Mouse (Mus musculus): Measurements from ENCODE around the gene Olfr325. TPM values are rescaled to one million over a fixed set of nuclear protein-coding genes. Genes with fewer than 3 reads are reported as not detected.
"Not testable (repeated sequence)": the region's sequence is repeated elsewhere in the genome, so short reads cannot be mapped to it uniquely, and the experiment has no call there.

The Olfr325 gene
- polyA plus RNA-seq (2012; rRNA removed) = 0.20 and 0.89 TPM in 2 replicates

DNA sequence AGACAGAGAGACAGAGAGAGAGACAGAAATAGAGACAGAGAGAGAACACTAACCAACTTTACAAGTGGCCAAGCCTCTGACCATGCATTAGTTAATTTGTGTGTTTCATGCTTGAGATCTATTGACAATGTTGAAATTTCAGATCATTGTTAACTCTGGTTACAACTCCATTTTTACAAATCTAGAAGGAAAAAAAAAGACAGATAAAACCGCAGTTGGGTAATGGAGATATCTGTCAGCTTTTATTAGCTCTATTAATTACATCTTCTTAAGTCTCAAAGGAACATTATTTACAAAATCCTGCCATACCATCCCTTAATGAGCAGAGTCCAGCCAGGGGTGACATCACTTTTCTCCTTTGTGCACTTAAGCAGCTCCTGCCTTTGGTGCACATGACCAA lies at the start of gene Olfr325:
Olfr325 (plus strand) TSS at position 301 of the 400 bp plus-strand sequence.
- Histone ChIP-seq H3K4me1 (ENCODE audit: control insufficient read depth, insufficient read depth, low read length) (no peaks in the 10 kb centered on the region), H3K4me3 (ENCODE audit: control insufficient read depth, low read depth, low read length) (no peak within 1 kb of the TSS), H3K36me3 (ENCODE audit: control insufficient read depth, insufficient read depth, low read length) (no peaks in the 10 kb centered on the region), H3K27ac (ENCODE audit: control insufficient read depth, insufficient read depth, low read depth, low read length) (no peak within 1 kb of the TSS), H3K27me3 (ENCODE audit: control insufficient read depth, insufficient read depth, low read length) (no peaks in the 10 kb centered on the region)
- TF ChIP-seq CTCF (IDR thresholded peaks at IDR 0.05; ENCODE audit: control insufficient read depth, insufficient read depth, insufficient replicate concordance, low read depth, low read length) (no peak), POLR2A (IDR thresholded peaks at IDR 0.05; ENCODE audit: control insufficient read depth, low read depth, low read length) (no peak)

DNA sequence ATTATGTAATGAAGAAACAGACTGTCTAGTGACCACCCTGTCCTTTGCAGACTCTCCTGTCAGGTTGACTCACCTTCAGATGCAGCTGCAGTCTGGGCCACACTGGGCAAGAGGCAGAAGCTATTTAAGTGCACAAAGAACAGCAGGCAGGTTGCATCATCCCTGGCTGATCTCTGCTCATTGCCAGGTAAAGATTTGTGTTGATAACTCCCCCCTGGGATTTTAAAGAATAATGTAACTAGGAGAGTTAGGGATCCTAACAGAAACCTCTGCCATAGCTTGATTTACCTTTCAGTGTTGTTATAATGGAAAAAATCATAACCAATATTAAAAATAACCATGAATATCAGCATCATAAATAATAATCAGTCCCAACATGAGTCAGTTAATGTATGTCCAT lies 42.8 kb upstream of the Olfr325 start, which contains the start of gene Olfr330:
Olfr330 (minus strand) TSS at position 101 of the 400 bp plus-strand sequence.
- not testable (repeated sequence) for H3K4me3 ChIP-seq (ENCODE audit: control insufficient read depth, low read depth, low read length); H3K27me3 ChIP-seq (ENCODE audit: control insufficient read depth, insufficient read depth, low read length); H3K4me1 ChIP-seq (ENCODE audit: control insufficient read depth, insufficient read depth, low read length); H3K36me3 ChIP-seq (ENCODE audit: control insufficient read depth, insufficient read depth, low read length); H3K27ac ChIP-seq (ENCODE audit: control insufficient read depth, insufficient read depth, low read depth, low read length)

- no peak within 1 kb of the TSS for H3K4me3 ChIP-seq (ENCODE audit: control insufficient read depth, low read depth, low read length)
- no peak for TF ChIP-seq POLR2A (IDR thresholded peaks at IDR 0.05; ENCODE audit: control insufficient read depth, low read depth, low read length)
- no peak for TF ChIP-seq CTCF (IDR thresholded peaks at IDR 0.05; ENCODE audit: control insufficient read depth, insufficient read depth, insufficient replicate concordance, low read depth, low read length)
- H3K27ac ChIP-seq (ENCODE audit: control insufficient read depth, insufficient read depth, low read depth, low read length) = no peak within 1 kb of the TSS
- H3K4me1 ChIP-seq (ENCODE audit: control insufficient read depth, insufficient read depth, low read length) = no peaks in the 10 kb centered on the region
- H3K36me3 ChIP-seq (ENCODE audit: control insufficient read depth, insufficient read depth, low read length) = no peaks in the 10 kb centered on the region
- H3K27me3 ChIP-seq (ENCODE audit: control insufficient read depth, insufficient read depth, low read length) = no peaks in the 10 kb centered on the region
These were observed 31.2 kb upstream of the Olfr325 start, which contains the start of gene Olfr329-ps for GRCm38 (mm10) chr11:58546322-58546721. Gene Olfr329-ps (minus strand): TSS chr11:58546422.

- Histone ChIP-seq H3K27me3 (ENCODE audit: control insufficient read depth, insufficient read depth, low read length) (no peaks in the 10 kb centered on the region), H3K36me3 (ENCODE audit: control insufficient read depth, insufficient read depth, low read length) (no peaks in the 10 kb centered on the region), H3K27ac (ENCODE audit: control insufficient read depth, insufficient read depth, low read depth, low read length) (no peak within 1 kb of the TSS), H3K4me1 (ENCODE audit: control insufficient read depth, insufficient read depth, low read length) (no peaks in the 10 kb centered on the region), H3K4me3 (ENCODE audit: control insufficient read depth, low read depth, low read length) (no peak within 1 kb of the TSS)
- TF ChIP-seq CTCF (IDR thresholded peaks at IDR 0.05; ENCODE audit: control insufficient read depth, insufficient read depth, insufficient replicate concordance, low read depth, low read length) (no peak), POLR2A (IDR thresholded peaks at IDR 0.05; ENCODE audit: control insufficient read depth, low read depth, low read length) (no peak)
These were observed 22.0 kb upstream of the Olfr325 start, which contains the start of gene Olfr328 for GRCm38 (mm10) chr11:58555536-58555935. Gene Olfr328 (minus strand): TSS chr11:58555636.

DNA sequence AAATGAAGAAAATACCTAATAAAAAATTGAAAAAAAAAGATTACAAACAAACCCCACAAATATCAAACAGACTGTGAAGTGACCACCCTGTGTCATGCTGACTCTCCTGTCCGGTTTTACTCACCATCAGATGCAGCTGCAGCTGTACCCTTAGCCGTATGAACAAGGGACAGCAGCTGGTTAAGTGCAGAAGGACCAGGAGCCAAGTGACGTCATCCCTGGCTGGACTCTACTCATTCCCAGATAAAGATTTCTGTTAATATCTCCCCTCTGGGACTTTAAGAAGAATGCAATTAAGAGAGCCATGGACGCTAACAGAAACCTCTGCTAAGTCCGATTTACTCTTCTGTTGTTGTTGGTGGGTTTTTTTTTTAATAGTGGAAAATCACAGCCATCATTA lies 7.1 kb upstream of the Olfr325 start, which contains the start of gene Olfr224:
Olfr224 (minus strand) TSS at position 149 of the 400 bp plus-strand sequence.
- H3K36me3 ChIP-seq (ENCODE audit: control insufficient read depth, insufficient read depth, low read length) = no peaks in the 10 kb centered on the region
- H3K4me1 ChIP-seq (ENCODE audit: control insufficient read depth, insufficient read depth, low read length) = no peaks in the 10 kb centered on the region
- H3K27me3 ChIP-seq (ENCODE audit: control insufficient read depth, insufficient read depth, low read length) = no peaks in the 10 kb centered on the region
- H3K27ac ChIP-seq (ENCODE audit: control insufficient read depth, insufficient read depth, low read depth, low read length) = no peak within 1 kb of the TSS
- H3K4me3 ChIP-seq (ENCODE audit: control insufficient read depth, low read depth, low read length) = no peak within 1 kb of the TSS
- TF ChIP-seq POLR2A (IDR thresholded peaks at IDR 0.05; ENCODE audit: control insufficient read depth, low read depth, low read length) = no peak
- no peak for TF ChIP-seq CTCF (IDR thresholded peaks at IDR 0.05; ENCODE audit: control insufficient read depth, insufficient read depth, insufficient replicate concordance, low read depth, low read length)

DNA sequence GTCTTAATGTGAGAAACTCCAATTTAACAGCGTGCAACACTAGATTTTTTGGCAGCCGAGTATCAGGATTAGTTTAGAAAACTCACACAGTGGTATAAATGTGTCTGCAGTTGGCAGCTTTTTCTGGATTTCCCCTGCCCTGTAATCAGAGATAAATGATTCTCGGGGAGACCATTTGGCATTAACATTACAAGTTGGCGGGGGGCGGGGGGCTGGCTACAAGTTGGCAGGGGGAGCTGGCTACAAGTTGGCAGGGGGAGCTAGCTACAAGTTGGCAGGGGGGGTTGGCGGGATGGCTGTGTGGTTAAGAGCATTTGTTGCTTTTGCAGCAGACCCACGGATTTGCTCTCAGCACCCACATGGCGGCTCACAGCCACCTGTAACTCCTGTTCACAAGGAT lies 1.1 kb downstream of the Olfr325 start:
- H3K4me3 ChIP-seq (ENCODE audit: control insufficient read depth, low read depth, low read length) = no peak overlapping the region
- no peaks in the 10 kb centered on the region for H3K36me3 ChIP-seq (ENCODE audit: control insufficient read depth, insufficient read depth, low read length)
- H3K4me1 ChIP-seq (ENCODE audit: control insufficient read depth, insufficient read depth, low read length) = no peaks in the 10 kb centered on the region

GRCm38 (mm10) chr11:58587898-58588348 lies 10.4 kb downstream of the Olfr325 start:
- no peaks in the 10 kb centered on the region for H3K36me3 ChIP-seq (ENCODE audit: control insufficient read depth, insufficient read depth, low read length)
- no peaks in the 10 kb centered on the region for H3K27me3 ChIP-seq (ENCODE audit: control insufficient read depth, insufficient read depth, low read length)
- TF ChIP-seq POLR2A (IDR thresholded peaks at IDR 0.05; ENCODE audit: control insufficient read depth, low read depth, low read length) = no peak
- TF ChIP-seq CTCF (IDR thresholded peaks at IDR 0.05; ENCODE audit: control insufficient read depth, insufficient read depth, insufficient replicate concordance, low read depth, low read length) = peak; percentile 30; the same call in 1 of the 2 replicates
- no peak overlapping the region for H3K4me3 ChIP-seq (ENCODE audit: control insufficient read depth, low read depth, low read length)
- no peak overlapping the region for H3K27ac ChIP-seq (ENCODE audit: control insufficient read depth, insufficient read depth, low read depth, low read length)
- H3K4me1 ChIP-seq (ENCODE audit: control insufficient read depth, insufficient read depth, low read length) = no peaks in the 10 kb centered on the region

More for the DNA sequence above, 1.1 kb downstream of the Olfr325 start:
- TF ChIP-seq CTCF (IDR thresholded peaks at IDR 0.05; ENCODE audit: control insufficient read depth, insufficient read depth, insufficient replicate concordance, low read depth, low read length) (no peak), POLR2A (IDR thresholded peaks at IDR 0.05; ENCODE audit: control insufficient read depth, low read depth, low read length) (no peak)
- Histone ChIP-seq H3K27me3 (ENCODE audit: control insufficient read depth, insufficient read depth, low read length) (no peaks in the 10 kb centered on the region), H3K27ac (ENCODE audit: control insufficient read depth, insufficient read depth, low read depth, low read length) (no peak overlapping the region)
